Mouse (Mus musculus): ENCODE results near the gene Gm5294. TPM values are rescaled to one million over a fixed set of nuclear protein-coding genes. Genes with fewer than 3 reads are reported as not detected.

Gm5294 gene
- total and polyA plus RNA-seq, 3 experiments: not detected

DNA sequence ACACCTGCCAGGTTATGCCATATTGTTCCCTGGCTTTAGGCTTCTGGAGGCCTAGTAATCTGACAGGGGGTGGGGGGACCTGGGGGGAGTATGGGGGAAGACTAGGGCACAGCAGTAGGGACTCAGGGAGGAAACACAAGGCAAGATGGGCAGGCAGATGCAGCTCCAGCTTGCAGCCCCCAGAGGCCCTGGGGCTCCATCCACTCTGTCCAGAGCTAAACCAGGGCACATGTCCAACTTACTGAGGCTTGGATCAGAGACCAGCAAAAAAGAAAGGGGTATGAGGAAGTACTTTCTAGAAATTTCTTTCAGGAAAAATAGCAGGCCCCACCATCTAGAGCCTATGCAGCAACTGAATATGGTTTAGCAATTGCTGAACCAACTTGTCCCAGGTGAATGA is 44.3 kb downstream of the Gm5294 start:
- Histone ChIP-seq H3K36me3 (replicated peaks) (no peaks in the 10 kb centered on the region), H3K4me3 (ENCODE audit: low read depth, low read length) (no peak overlapping the region), H3K27me3 (ENCODE audit: insufficient read depth, low read length) (peaks cover 16% of the 10 kb centered on the region), H3K4me1 (ENCODE audit: insufficient read depth, low read depth, low read length) (no peaks in the 10 kb centered on the region), H3K9me3 (replicated peaks) (no peaks in the 10 kb centered on the region)
- TF ChIP-seq GATA2 (IDR thresholded peaks at IDR 0.05; ENCODE audit: borderline replicate concordance, low read depth, low read length) (no peak), CTCF (IDR thresholded peaks at IDR 0.05; ENCODE audit: low read depth, low read length) (no peak), GATA1 (IDR thresholded peaks at IDR 0.05; ENCODE audit: borderline replicate concordance, low read length) (no peak), TAL1 (conservative IDR thresholded peaks at IDR 0.05; ENCODE audit: low read depth, low read length) (no peak), POLR2AphosphoS5 (IDR thresholded peaks at IDR 0.05; ENCODE audit: insufficient replicate concordance, low read depth, low read length) (no peak)
- ATAC-seq (ENCODE audit: extremely low read depth, insufficient number of reproducible peaks, low FRiP score, poor library complexity, severe bottlenecking) (no peak), DNase-seq (ENCODE audit: low spot score) (no peak)

DNA sequence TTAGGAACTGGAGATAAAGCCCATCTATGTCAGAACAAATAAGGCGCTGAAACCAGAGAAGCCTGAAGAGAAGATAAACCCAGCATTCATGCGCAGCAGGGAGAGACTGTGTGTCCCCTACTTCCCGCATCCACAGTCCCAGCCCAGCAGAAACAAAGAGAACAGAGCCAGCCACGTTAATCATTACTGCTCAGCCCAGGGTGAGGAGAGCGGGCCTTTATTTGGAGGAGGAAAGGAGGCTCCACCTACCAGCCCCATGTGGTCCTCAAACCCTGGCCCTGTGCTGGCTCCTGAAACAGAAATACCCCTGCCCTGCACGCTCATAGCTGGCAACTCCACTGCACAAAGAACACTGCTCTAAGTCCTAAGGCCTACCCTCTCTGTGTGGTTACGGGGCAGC is 45.0 kb downstream of the Gm5294 start:
- DNase-seq (ENCODE audit: low spot score) (no peak), ATAC-seq (ENCODE audit: extremely low read depth, insufficient number of reproducible peaks, low FRiP score, poor library complexity, severe bottlenecking) (no peak)
- H3K27me3 ChIP-seq (ENCODE audit: insufficient read depth, low read length): peaks cover 19% of the 10 kb centered on the region
- no peak overlapping the region for H3K4me3 ChIP-seq (ENCODE audit: low read depth, low read length)
- H3K9me3 ChIP-seq (replicated peaks): no peaks in the 10 kb centered on the region
- no peaks in the 10 kb centered on the region for H3K4me1 ChIP-seq (ENCODE audit: insufficient read depth, low read depth, low read length)
- TF ChIP-seq CTCF (IDR thresholded peaks at IDR 0.05; ENCODE audit: low read depth, low read length) (no peak), GATA2 (IDR thresholded peaks at IDR 0.05; ENCODE audit: borderline replicate concordance, low read depth, low read length) (no peak), GATA1 (IDR thresholded peaks at IDR 0.05; ENCODE audit: borderline replicate concordance, low read length) (no peak), POLR2AphosphoS5 (IDR thresholded peaks at IDR 0.05; ENCODE audit: insufficient replicate concordance, low read depth, low read length) (no peak), TAL1 (conservative IDR thresholded peaks at IDR 0.05; ENCODE audit: low read depth, low read length) (no peak)
- no peaks in the 10 kb centered on the region for H3K36me3 ChIP-seq (replicated peaks)

DNA sequence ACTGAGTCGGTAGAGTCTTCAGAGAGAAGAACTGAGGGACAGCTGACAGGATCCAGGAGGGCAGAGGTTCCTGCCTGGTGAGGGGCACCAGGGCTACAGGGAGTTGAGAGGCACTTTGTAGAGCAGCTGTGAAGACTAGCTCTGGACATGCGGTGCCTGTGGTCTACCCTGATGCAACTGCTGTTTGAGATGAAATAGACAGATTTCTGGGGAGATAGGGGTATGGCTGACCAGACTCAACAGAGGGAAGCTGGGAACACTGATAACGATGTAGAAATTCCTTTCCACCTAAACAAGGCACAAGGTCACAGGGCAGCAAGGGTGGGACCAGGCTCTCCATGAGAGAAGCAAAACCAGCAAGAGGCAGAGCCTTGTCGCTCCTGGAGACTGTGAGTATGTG is 45.8 kb downstream of the Gm5294 start:
- no peaks in the 10 kb centered on the region for H3K9me3 ChIP-seq (replicated peaks)
- ATAC-seq (ENCODE audit: extremely low read depth, insufficient number of reproducible peaks, low FRiP score, poor library complexity, severe bottlenecking): no peak
- no peaks in the 10 kb centered on the region for H3K4me1 ChIP-seq (ENCODE audit: insufficient read depth, low read depth, low read length)
- TF ChIP-seq POLR2AphosphoS5 (IDR thresholded peaks at IDR 0.05; ENCODE audit: insufficient replicate concordance, low read depth, low read length) (no peak), CTCF (IDR thresholded peaks at IDR 0.05; ENCODE audit: low read depth, low read length) (no peak), GATA1 (IDR thresholded peaks at IDR 0.05; ENCODE audit: borderline replicate concordance, low read length) (no peak)
- H3K4me3 ChIP-seq (ENCODE audit: low read depth, low read length): no peak overlapping the region
- no peak for DNase-seq (ENCODE audit: low spot score)
- H3K27me3 ChIP-seq (ENCODE audit: insufficient read depth, low read length): peaks cover 16% of the 10 kb centered on the region
- no peaks in the 10 kb centered on the region for H3K36me3 ChIP-seq (replicated peaks)

Other genes starting within 250 kb of the Gm5294 start
- 66.5 and 72.1 TPM in 2 replicates for gene Zfp68, start 200.3 kb upstream of the Gm5294 start, total RNA-seq (2014; fragmentation: Nextera tagmentation)
- 42.5 and 49.7 TPM in 2 replicates for gene Zfp68, start 200.3 kb upstream of the Gm5294 start, total RNA-seq (2017)
- gene Zfp68, start 200.3 kb upstream of the Gm5294 start, polyA plus RNA-seq (2012): 0.89 and 1.7 TPM in 2 replicates
- 10.3 and 12.4 TPM in 2 replicates for gene A430033K04Rik, start 197.2 kb upstream of the Gm5294 start, total RNA-seq (2014; fragmentation: Nextera tagmentation)
- gene A430033K04Rik, start 197.2 kb upstream of the Gm5294 start, total RNA-seq (2017): 8.6 and 9.6 TPM in 2 replicates
- 0.45 and 0.62 TPM in 2 replicates for gene A430033K04Rik, start 197.2 kb upstream of the Gm5294 start, polyA plus RNA-seq (2012)
- not detected in 2 replicates for gene Fam20c, start 65.6 kb upstream of the Gm5294 start, total RNA-seq (2014; fragmentation: Nextera tagmentation)
- gene Fam20c, start 65.6 kb upstream of the Gm5294 start, total RNA-seq (2017): 0.11 TPM in 1 of 2 replicates, not detected in the other
- gene Fam20c, start 65.6 kb upstream of the Gm5294 start, polyA plus RNA-seq (2012): not detected in 2 replicates
- gene Pdgfa, start 177.3 kb downstream of the Gm5294 start, total RNA-seq (2014; fragmentation: Nextera tagmentation): not detected in 2 replicates
- 0.06 TPM in 1 of 2 replicates, not detected in the other for gene Pdgfa, start 177.3 kb downstream of the Gm5294 start, total RNA-seq (2017)
- gene Pdgfa, start 177.3 kb downstream of the Gm5294 start, polyA plus RNA-seq (2012): not detected in 2 replicates